Mouse (Mus musculus) A20 (cell line): ENCODE results near the gene Htr1d.

Experiments
- DNase-seq: peaks from one replicate; pipeline ENCODE4 v3.0.0-alpha.2; 2011; ENCODE audit warnings: low read depth, low spot score

Htr1d gene

GRCm38 (mm10) chr4:136423224-136423623 is at the start of gene Htr1d:
Gene Htr1d, plus strand, starts transcription at chr4:136423524.
- no peak for DNase-seq

- no peak for DNase-seq
Observed at GRCm38 (mm10) chr4:136377001-136377400, 46.3 kb upstream of the Htr1d start.

- peak; percentile 29 for DNase-seq
Observed at GRCm38 (mm10) chr4:136383052-136383451, 40.3 kb upstream of the Htr1d start.

- no peak for DNase-seq
Observed at GRCm38 (mm10) chr4:136383839-136384238, 39.5 kb upstream of the Htr1d start.

GRCm38 (mm10) chr4:136387261-136387660 is 36.1 kb upstream of the Htr1d start:
- no peak for DNase-seq

- DNase-seq: no peak
Observed at GRCm38 (mm10) chr4:136401806-136402205, 21.5 kb upstream of the Htr1d start.

GRCm38 (mm10) chr4:136407831-136408230 is 15.5 kb upstream of the Htr1d start:
- no peak for DNase-seq

- no peak for DNase-seq
Observed at GRCm38 (mm10) chr4:136411995-136412765, 11.1 kb upstream of the Htr1d start.

GRCm38 (mm10) chr4:136415477-136415876 is 7.8 kb upstream of the Htr1d start:
- DNase-seq: no peak

- DNase-seq: no peak
Observed at GRCm38 (mm10) chr4:136418962-136419361, 4.4 kb upstream of the Htr1d start.

GRCm38 (mm10) chr4:136419386-136419785 is 3.9 kb upstream of the Htr1d start:
- DNase-seq: no peak

GRCm38 (mm10) chr4:136424120-136424999 is 1.0 kb downstream of the Htr1d start:
- DNase-seq: no peak

- DNase-seq: no peak
Observed at GRCm38 (mm10) chr4:136425000-136425288, 1.6 kb downstream of the Htr1d start.

- DNase-seq: no peak
Observed at GRCm38 (mm10) chr4:136430609-136431375, 7.5 kb downstream of the Htr1d start.

- peak; percentile 69 for DNase-seq
Observed at GRCm38 (mm10) chr4:136431376-136431693, 8.0 kb downstream of the Htr1d start.

- DNase-seq: no peak
Observed at GRCm38 (mm10) chr4:136434029-136434428, 10.7 kb downstream of the Htr1d start.

GRCm38 (mm10) chr4:136439106-136439505 is 15.8 kb downstream of the Htr1d start:
- no peak for DNase-seq

- DNase-seq: no peak
Observed at GRCm38 (mm10) chr4:136441354-136442043, 18.2 kb downstream of the Htr1d start.

GRCm38 (mm10) chr4:136444561-136444960 is 21.2 kb downstream of the Htr1d start:
- no peak for DNase-seq

GRCm38 (mm10) chr4:136449795-136450194 is 26.5 kb downstream of the Htr1d start:
- DNase-seq: no peak

- DNase-seq: no peak
Observed at GRCm38 (mm10) chr4:136450271-136450670, 26.9 kb downstream of the Htr1d start.

- no peak for DNase-seq
Observed at GRCm38 (mm10) chr4:136451564-136451963, 28.2 kb downstream of the Htr1d start.
